Mouse (Mus musculus) lung, adult 18-20 months (tissue): ENCODE measurements around the gene Cblb.

Source experiments
- DNase-seq, 2 experiments: peaks; one replicate each; pipeline ENCODE4 v3.0.0; 2022; ENCODE audit warnings: mixed read lengths in 2 of 2

The Cblb gene

DNA sequence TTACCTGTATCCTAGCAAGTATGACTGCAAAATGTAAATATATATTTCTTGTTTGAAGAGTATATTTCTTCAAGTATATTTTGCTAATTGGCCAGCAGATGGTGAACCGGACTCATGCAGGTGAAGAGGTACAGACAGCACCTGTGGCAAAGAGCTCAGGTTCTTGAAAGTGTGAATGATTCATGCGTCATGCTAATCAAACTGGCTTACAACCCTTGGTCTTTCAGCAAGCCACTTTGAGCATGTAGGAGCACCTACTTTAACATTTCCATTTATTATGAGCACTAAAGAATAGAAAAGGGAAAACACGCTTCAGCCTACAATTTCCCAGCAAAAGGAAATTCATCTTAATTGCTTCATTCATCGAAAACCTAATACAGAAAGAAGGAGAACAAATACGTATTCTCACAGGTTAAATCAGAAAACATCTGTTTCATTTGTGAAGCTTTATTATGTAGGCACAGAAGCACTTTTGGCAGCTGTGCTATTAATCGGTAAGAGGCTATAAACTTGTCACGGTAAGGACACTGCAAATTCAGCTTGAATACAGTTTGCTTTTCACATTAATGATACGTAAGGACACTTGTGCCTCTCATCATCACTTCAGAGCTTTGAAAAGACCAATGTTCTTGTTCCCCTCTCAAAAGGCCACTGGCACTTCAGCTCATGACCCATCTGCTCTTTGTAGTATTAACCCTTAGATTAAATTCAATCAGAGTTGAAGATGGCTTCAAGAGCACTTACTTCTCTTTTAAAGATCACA is 180.0 kb downstream of the Cblb start:
- peak in 1 of 2 experiments; percentile 11 for DNase-seq

DNA sequence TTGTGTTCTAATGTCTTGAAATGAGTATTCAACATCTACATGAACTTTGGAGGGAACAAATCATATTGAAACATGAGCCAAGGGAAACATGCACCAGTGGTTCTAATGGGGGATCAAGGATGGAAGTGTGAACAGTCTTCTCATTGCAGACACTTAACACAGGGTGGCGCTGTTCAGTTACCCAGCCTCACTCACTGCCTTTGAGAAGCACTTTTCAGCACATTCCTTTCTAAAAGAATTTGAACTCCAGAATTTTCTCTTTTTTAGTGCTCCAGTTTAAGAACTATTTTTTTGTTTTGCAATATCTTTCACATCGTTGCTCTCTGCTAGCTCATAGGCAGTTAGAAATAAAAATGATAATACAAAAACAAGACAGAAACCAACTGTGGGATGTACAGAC is 188.0 kb downstream of the Cblb start:
- peak; percentile 11 to 36 for DNase-seq

DNA sequence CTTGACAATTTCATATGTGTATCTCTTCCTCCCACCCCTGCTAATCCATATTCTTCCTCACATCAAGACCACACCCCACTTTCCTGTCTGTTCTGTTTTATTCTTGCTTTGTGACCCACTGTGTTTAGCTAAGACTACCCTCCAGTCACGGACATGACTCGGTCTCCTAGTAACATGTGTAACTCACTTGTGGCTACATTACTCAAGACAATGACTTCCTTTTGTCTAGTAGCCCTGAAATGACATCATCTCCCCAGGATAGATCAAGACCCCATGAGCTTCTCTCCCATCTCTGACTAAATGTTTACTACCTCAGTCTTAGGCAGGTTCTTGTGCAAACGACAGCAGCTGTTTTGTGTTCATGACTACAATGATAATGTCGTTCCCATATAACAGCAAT is 191.9 kb downstream of the Cblb start:
- DNase-seq, result no peak

DNA sequence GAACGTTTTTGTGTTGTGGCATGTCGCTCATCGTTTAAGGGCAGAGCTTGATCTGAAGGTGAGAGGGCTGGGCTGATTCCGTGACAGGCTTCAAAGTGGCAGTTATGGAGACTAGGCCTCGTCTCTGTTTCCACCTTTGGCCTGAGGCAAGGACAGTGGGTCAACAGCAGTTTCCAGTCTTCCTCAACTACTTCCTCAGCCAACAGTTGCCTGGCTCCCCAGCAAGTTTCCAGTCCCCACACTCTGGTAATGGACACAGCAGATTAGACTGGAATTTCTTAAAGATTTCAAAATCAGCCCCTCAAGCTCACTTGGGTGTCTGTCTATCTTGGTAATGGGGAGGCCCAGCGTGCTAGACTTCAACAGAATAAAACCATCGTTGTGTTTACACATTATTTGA is 198.4 kb downstream of the Cblb start:
- peak; percentile 10 to 44 for DNase-seq

DNA sequence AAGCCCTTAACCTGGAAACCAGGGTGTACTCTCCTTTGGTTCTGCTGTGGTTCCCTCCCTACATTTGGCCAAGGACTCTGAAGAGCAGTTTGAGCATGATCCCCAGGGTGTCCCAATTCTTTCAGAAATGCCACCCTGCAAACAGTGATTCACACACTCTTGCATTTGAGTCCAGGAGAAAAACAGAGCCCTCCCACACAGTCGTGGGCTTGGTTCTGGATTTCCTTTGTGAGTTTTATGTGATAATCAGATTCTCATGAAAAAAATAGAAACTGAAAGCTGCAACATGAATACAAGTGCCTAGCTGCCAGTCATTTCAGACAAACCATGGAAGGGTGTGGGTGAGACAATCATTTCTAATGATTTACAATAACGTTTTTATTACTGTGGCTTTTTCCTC is 198.9 kb downstream of the Cblb start:
- no peak for DNase-seq

DNA sequence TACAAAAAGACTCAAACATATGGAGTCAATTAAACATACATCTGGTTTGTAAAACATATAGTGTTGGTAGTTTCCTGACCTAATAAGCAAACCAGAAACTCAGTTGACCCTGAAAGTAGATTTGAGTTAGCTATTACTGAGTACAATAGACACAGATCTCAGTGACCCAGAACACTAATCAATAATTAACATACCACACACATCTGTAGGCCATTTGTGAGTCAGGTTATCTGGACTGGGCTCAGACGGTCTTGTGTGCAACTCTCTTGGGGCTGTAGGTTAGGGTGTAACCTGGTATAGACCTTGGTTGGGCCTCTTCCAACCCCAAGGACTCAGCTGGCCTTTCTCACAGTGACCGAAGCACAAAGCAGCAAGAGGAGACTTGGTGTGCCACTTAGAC is 211.1 kb downstream of the Cblb start:
- no peak for DNase-seq

DNA sequence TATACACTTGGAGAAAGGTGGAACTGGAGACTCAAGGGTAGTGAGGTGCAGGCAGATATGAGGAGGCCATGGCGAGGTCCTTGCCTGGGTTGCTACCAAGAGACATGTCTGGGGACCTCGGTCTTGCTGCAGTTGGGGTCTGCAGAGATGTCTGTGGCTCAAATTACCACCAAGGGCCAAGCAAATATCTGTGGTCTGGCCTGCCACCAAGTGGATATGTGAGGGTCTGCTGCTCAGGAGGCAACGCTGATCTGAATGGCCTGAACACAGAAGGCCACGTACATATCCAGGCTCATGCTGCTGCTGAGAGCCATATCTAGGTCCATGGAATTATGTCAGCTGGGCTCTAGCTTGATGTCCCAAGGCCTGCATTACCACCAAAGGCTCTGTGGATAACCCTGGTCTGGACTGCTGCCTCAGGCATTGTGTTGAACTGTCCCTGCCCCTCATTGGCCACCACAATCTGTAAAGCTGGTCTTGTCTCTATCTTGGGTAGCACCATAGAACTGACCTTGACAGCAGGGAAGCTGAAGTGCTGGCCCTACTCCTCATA is 212.5 kb downstream of the Cblb start:
- DNase-seq, result no peak

DNA sequence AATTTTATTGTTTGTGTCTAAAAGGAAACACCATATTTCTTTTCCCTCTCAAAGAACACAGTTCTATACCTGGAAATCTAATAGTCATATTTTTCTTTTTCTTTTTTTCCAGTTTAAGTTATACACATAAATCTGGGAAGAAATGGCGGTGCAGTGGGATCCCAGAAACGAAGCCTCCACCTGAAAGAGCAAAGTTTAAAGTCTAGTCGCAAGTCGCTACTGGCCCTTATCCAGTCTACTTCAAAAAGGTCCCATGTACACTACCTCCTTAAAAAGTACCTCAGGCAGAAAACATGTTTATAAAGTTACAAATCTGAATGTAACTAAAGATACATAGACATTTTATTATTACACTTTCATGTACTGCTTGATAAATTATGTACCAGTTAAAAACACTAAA is 219.2 kb downstream of the Cblb start:
- DNase-seq, result no peak

DNA sequence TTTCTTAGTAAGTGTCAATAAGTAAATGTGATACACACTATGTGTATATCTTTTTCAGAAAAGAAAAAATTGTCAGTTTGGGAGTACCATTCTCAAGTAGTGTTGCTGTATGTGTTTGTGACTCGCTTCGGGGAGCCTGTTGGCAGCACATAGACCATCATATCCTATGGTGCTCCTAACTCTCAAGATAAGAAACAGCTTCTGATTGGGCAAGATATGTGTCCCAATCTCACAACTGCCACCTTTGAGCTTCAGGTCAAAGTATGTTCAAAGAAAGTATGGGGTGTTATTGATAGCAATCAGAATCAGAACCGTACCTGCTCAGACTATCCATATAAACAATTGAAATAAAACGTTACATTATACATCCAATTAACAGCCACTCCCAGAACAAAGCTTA is 219.9 kb downstream of the Cblb start:
- DNase-seq, result no peak
